10 mouse cellular contexts compared by ENCODE assay signal in the genomic region with DNA sequence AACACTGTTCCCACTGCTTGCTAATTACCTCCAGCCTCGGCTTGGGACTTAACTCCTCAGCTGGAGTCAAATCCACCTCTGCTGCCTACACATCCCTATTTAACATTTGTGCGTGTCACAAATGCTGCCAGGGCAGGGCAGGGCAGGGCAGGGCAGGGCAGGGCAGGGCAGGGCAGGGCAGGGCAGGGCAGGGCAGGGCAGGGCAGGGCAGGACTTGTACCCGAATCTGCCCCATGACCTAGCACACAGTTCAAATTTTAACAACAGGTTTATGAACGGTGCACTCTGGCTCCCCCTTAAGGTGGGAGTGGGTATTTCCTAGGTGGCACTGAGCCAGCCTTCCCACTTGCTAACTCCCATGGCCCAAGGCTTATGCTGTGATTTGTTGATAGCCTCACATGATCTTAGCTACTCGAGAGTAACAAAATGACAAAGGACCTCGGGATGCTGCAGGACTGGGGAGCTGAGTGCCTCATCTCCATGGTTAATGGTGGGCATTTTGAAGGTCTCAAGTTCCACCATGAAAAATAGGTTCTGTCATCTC. TPM values are rescaled to one million over a fixed set of nuclear protein-coding genes. Genes with fewer than 3 reads are reported as not detected.
DNase-seq lines count a peak whose midpoint lies in the region; ATAC-seq and TF ChIP-seq lines count a peak whose summit lies in the region.
"Had no signal": no experiment of that assay in that cellular context is flagged by ENCODE, and none has a peak within 500 bp of the region (broad histone marks: within the 10 kb centered on the region; RNA-seq: fewer than 3 reads in every experiment).

No protein-coding gene starts in this region.

- TF ChIP-seq CTCF in left cerebral cortex, adult 2 months (IDR thresholded peaks at IDR 0.05), result peak; percentile 78

- H3K4me1 ChIP-seq in hindbrain, embryonic 14.5 days (replicated peaks; ENCODE audit: control insufficient read depth, insufficient read depth, low read length), result peaks cover 4% of the 10 kb centered on the region; the same call in 1 of the 2 replicates
- peaks cover 11% of the 10 kb centered on the region for H3K4me1 ChIP-seq in midbrain, embryonic 12.5 days
- H3K4me1 ChIP-seq: embryonic facial prominence, embryonic 15.5 days had no signal

- peak; percentile 65 for ATAC-seq in hindbrain, embryonic 14.5 days (ENCODE audit: low FRiP score)
- peak; percentile 68; the same call in 1 of the 2 replicates for ATAC-seq in midbrain, embryonic 12.5 days (ENCODE audit: low FRiP score, low read depth)

- H3K27me3 ChIP-seq in hindbrain, embryonic 14.5 days (ENCODE audit: control insufficient read depth, insufficient read depth, low read length), result 0 out of 2 replicates have a peak, but pooled peaks cover 7% of the 10 kb centered on the region
- peaks cover 21% of the 10 kb centered on the region for H3K27me3 ChIP-seq in midbrain, embryonic 12.5 days

- WGBS in hindbrain, embryonic 14.5 days, result 13% methylated on average over 6 of the region's 6 CpGs
- whole genome bisulfite sequencing in midbrain, embryonic 12.5 days, result 23% methylated on average over 6 of the region's 6 CpGs

- DNase-seq in ovary, postnatal 10 days (ENCODE audit: low spot score), result peak; percentile 38
- DNase-seq in ovary, adult 18-20 months (ENCODE audit: low spot score), result no peak
- peak; percentile 42 to 50 for DNase-seq in adrenal gland, postnatal 4 days (ENCODE audit: low spot score in 2 of 2)
- DNase-seq in fibroblast of lung, adult 2 months (ENCODE audit: low read depth), result peak; percentile 53
- peak; percentile 79 for DNase-seq in hindbrain, embryonic 14.5 days (ENCODE audit: low spot score)
- DNase-seq in left cerebral cortex, adult 2 months (ENCODE audit: extremely low spot score in 1 of 2, low spot score in 2 of 2), result peak; percentile 61 to 64
- DNase-seq in spleen, postnatal 4 days (ENCODE audit: low spot score in 2 of 2), result peak; percentile 48 to 81

- H3K36me3 ChIP-seq in hindbrain, embryonic 14.5 days (replicated peaks; ENCODE audit: control insufficient read depth, insufficient read depth), result peaks cover 29% of the 10 kb centered on the region
- peaks cover 21% of the 10 kb centered on the region for H3K36me3 ChIP-seq in midbrain, embryonic 12.5 days

- no peak overlapping the region for H3K4me3 ChIP-seq in hindbrain, embryonic 14.5 days (replicated peaks; ENCODE audit: low read length)
- no peak overlapping the region for H3K4me3 ChIP-seq in left cerebral cortex, adult 2 months
- no peak overlapping the region for H3K4me3 ChIP-seq in midbrain, embryonic 12.5 days
- H3K4me3 ChIP-seq: embryonic facial prominence, embryonic 15.5 days had no signal

- no peak overlapping the region for H3K4me2 ChIP-seq in hindbrain, embryonic 14.5 days (replicated peaks)
- H3K4me2 ChIP-seq in midbrain, embryonic 12.5 days (replicated peaks), result no peak overlapping the region
- H3K4me2 ChIP-seq: embryonic facial prominence, embryonic 15.5 days had no signal

- no peak overlapping the region for H3K27ac ChIP-seq in hindbrain, embryonic 14.5 days
- H3K27ac ChIP-seq in left cerebral cortex, adult 2 months, result no peak overlapping the region
- H3K27ac ChIP-seq in midbrain, embryonic 12.5 days (replicated peaks), result 0 out of 2 replicates have a peak overlapping the region, but pooled peaks have one; percentile 15
- H3K27ac ChIP-seq: embryonic facial prominence, embryonic 15.5 days had no signal

- H3K9ac ChIP-seq in hindbrain, embryonic 14.5 days, result no peak overlapping the region
- H3K9ac ChIP-seq in midbrain, embryonic 12.5 days (replicated peaks), result no peak overlapping the region
- H3K9ac ChIP-seq: embryonic facial prominence, embryonic 15.5 days had no signal

- no peaks in the 10 kb centered on the region for H3K9me3 ChIP-seq in hindbrain, embryonic 14.5 days (ENCODE audit: control insufficient read depth, low read length)
- H3K9me3 ChIP-seq in midbrain, embryonic 12.5 days, result no peaks in the 10 kb centered on the region
- H3K9me3 ChIP-seq: embryonic facial prominence, embryonic 15.5 days had no signal

- intact Hi-C loops in left cerebral cortex, adult 2 months (cut with DNase I), result no loop called here

RNA-seq across cellular contexts. Expression of a gene that starts 9.2 kb away (rescaled TPM):
- 10 to 100 TPM; 18.7 to 19.5 TPM for total RNA-seq in adrenal gland, postnatal 4 days (2021)
- polyA plus RNA-seq in hindbrain, embryonic 14.5 days (2014; fragmentation: Nextera tagmentation; extraction: Ambion mirVana), result 14.5 and 15.0 TPM in 2 replicates
- 10 to 100 TPM; 33.0 to 36.4 TPM for total RNA-seq in left cerebral cortex, adult 2 months (2021)
- 9.1 and 9.5 TPM in 2 replicates for polyA plus RNA-seq in midbrain, embryonic 12.5 days (2016; fragmentation: Nextera tagmentation; extraction: Ambion mirVana)

RNA-seq across cellular contexts. Expression of a gene that starts 29.7 kb away (rescaled TPM):
- 10 to 100 TPM; 12.4 to 15.0 TPM for total RNA-seq in adrenal gland, postnatal 4 days (2021)
- polyA plus RNA-seq in hindbrain, embryonic 14.5 days (2014; fragmentation: Nextera tagmentation; extraction: Ambion mirVana), result 16.5 and 19.2 TPM in 2 replicates
- total RNA-seq in left cerebral cortex, adult 2 months (2021), result 1 to 10 TPM; 7.0 to 8.0 TPM
- polyA plus RNA-seq in midbrain, embryonic 12.5 days (2016; fragmentation: Nextera tagmentation; extraction: Ambion mirVana), result 22.2 and 27.4 TPM in 2 replicates

RNA-seq across cellular contexts. Expression of a gene that starts 31.8 kb away (rescaled TPM):
- 1 to 10 TPM; 1.4 to 1.7 TPM for total RNA-seq in adrenal gland, postnatal 4 days (2021)
- not detected in 2 replicates for polyA plus RNA-seq in hindbrain, embryonic 14.5 days (2014; fragmentation: Nextera tagmentation; extraction: Ambion mirVana)
- under 1 TPM in 1 of 2 experiments, not detected in 1; 0.66 TPM for total RNA-seq in left cerebral cortex, adult 2 months (2021)
- polyA plus RNA-seq in midbrain, embryonic 12.5 days (2016; fragmentation: Nextera tagmentation; extraction: Ambion mirVana), result 0.63 TPM in 1 of 2 replicates, not detected in the other
- polyA plus RNA-seq: stomach, embryonic 14.5 days had no signal

RNA-seq across cellular contexts. Expression of a gene that starts 38.7 kb away (rescaled TPM):
- 10 to 100 TPM; 40.1 to 60.6 TPM for total RNA-seq in adrenal gland, postnatal 4 days (2021)
- 10.7 and 11.9 TPM in 2 replicates for polyA plus RNA-seq in hindbrain, embryonic 14.5 days (2014; fragmentation: Nextera tagmentation; extraction: Ambion mirVana)
- 10 to 100 TPM in 1 of 2 experiments, 1 to 10 TPM in 1; 8.8 to 19.2 TPM for total RNA-seq in left cerebral cortex, adult 2 months (2021)
- 17.5 and 19.0 TPM in 2 replicates for polyA plus RNA-seq in midbrain, embryonic 12.5 days (2016; fragmentation: Nextera tagmentation; extraction: Ambion mirVana)

RNA-seq across cellular contexts. Expression of a gene that starts 44.8 kb away (rescaled TPM):
- 10 to 100 TPM; 58.1 to 59.4 TPM for total RNA-seq in adrenal gland, postnatal 4 days (2021)
- 119 and 123 TPM in 2 replicates for polyA plus RNA-seq in hindbrain, embryonic 14.5 days (2014; fragmentation: Nextera tagmentation; extraction: Ambion mirVana)
- 10 to 100 TPM; 65.7 to 71.4 TPM for total RNA-seq in left cerebral cortex, adult 2 months (2021)
- polyA plus RNA-seq in midbrain, embryonic 12.5 days (2016; fragmentation: Nextera tagmentation; extraction: Ambion mirVana), result 86.9 and 92.9 TPM in 2 replicates
